Mouse (Mus musculus) brown adipose tissue, adult 24 weeks (tissue): ENCODE measurements around the gene Tgm2. TPM values are rescaled to one million over a fixed set of nuclear protein-coding genes. Genes with fewer than 3 reads are reported as not detected.

Experiments used
- H3K27ac ChIP-seq: fragments of 200-500 bp; replicated peaks from 2 replicates; pipeline ENCODE4 v1.5.1; 2012; ENCODE audit warnings: low read depth, mild to moderate bottlenecking, low read length
- H3K4me1 ChIP-seq: fragments of 200-500 bp; 2 replicates; pipeline ENCODE4 v1.6.1; 2012; ENCODE audit warnings: low read length, mixed read lengths; ENCODE audit not compliant: control insufficient read depth, insufficient read depth, insufficient read length
- H3K4me3 ChIP-seq: fragments of 200-500 bp; 2 replicates; pipeline ENCODE4 v1.5.1; 2012; ENCODE audit warnings: low read depth, mild to moderate bottlenecking, low read length, moderate library complexity; ENCODE audit not compliant: insufficient read depth
- polyA plus RNA-seq: library from polyadenylated mRNA; stranded (reverse); fragments of >200 nt; gene quantifications from 2 replicates; pipeline ENCODE4 v1.2.4, GENCODE M21; 2012; ENCODE audit not compliant: missing spikeins, insufficient read depth, insufficient read length

Gene Tgm2
- polyA plus RNA-seq, 1 experiment: 66.0 TPM

- Histone ChIP-seq H3K4me1 (peaks cover 10% of the 10 kb centered on the region; the same call in 1 of the 2 replicates), H3K4me3 (no peak overlapping the region), H3K27ac (no peak overlapping the region)
These were observed 9.4 kb upstream of the Tgm2 start for GRCm38 (mm10) chr2:158155615-158156014.

GRCm38 (mm10) chr2:158155101-158155500 is 8.9 kb upstream of the Tgm2 start:
- Histone ChIP-seq H3K27ac (no peak overlapping the region), H3K4me3 (no peak overlapping the region), H3K4me1 (peaks cover 7% of the 10 kb centered on the region; the same call in 1 of the 2 replicates)

GRCm38 (mm10) chr2:158154641-158155040 is 8.4 kb upstream of the Tgm2 start:
- Histone ChIP-seq H3K27ac (no peak overlapping the region), H3K4me1 (peaks cover 6% of the 10 kb centered on the region; the same call in 1 of the 2 replicates), H3K4me3 (no peak overlapping the region)

- H3K4me1 ChIP-seq: 0 out of 2 replicates have a peak, but pooled peaks cover 3% of the 10 kb centered on the region
- H3K27ac ChIP-seq: no peak overlapping the region
- H3K4me3 ChIP-seq: peak overlapping the region; percentile 38
These were observed 7.6 kb upstream of the Tgm2 start for GRCm38 (mm10) chr2:158153728-158154343.

GRCm38 (mm10) chr2:158152685-158153309 is 6.6 kb upstream of the Tgm2 start:
- H3K4me1 ChIP-seq: 0 out of 2 replicates have a peak, but pooled peaks cover 3% of the 10 kb centered on the region
- no peak overlapping the region for H3K27ac ChIP-seq
- H3K4me3 ChIP-seq: no peak overlapping the region

GRCm38 (mm10) chr2:158151077-158151476 is 4.8 kb upstream of the Tgm2 start:
- no peak overlapping the region for H3K4me3 ChIP-seq
- H3K4me1 ChIP-seq: 0 out of 2 replicates have a peak, but pooled peaks cover 3% of the 10 kb centered on the region
- no peak overlapping the region for H3K27ac ChIP-seq

- no peak overlapping the region for H3K4me3 ChIP-seq
- peaks cover 14% of the 10 kb centered on the region for H3K4me1 ChIP-seq
- H3K27ac ChIP-seq: no peak overlapping the region
These were observed 735 bp upstream of the Tgm2 start for GRCm38 (mm10) chr2:158146971-158147370.

- Histone ChIP-seq H3K4me3 (peak overlapping the region; percentile 83), H3K4me1 (peaks cover 24% of the 10 kb centered on the region), H3K27ac (peak overlapping the region; percentile 89)
These were observed 639 bp downstream of the Tgm2 start for GRCm38 (mm10) chr2:158145528-158146065.

GRCm38 (mm10) chr2:158144750-158145527 is 1.3 kb downstream of the Tgm2 start:
- peak overlapping the region; percentile 83 for H3K4me3 ChIP-seq
- H3K27ac ChIP-seq: peak overlapping the region; percentile 89
- peaks cover 29% of the 10 kb centered on the region for H3K4me1 ChIP-seq

GRCm38 (mm10) chr2:158144263-158144662 is 2.0 kb downstream of the Tgm2 start:
- Histone ChIP-seq H3K4me1 (peaks cover 33% of the 10 kb centered on the region), H3K4me3 (peak overlapping the region; percentile 83), H3K27ac (peak overlapping the region; percentile 40)

GRCm38 (mm10) chr2:158143816-158144215 is 2.4 kb downstream of the Tgm2 start:
- peak overlapping the region; percentile 83; the same call in 1 of the 2 replicates for H3K4me3 ChIP-seq

GRCm38 (mm10) chr2:158142981-158143380 is 3.3 kb downstream of the Tgm2 start:
- H3K4me1 ChIP-seq: peaks cover 45% of the 10 kb centered on the region
- peak overlapping the region; percentile 18 for H3K4me3 ChIP-seq
- peak overlapping the region; percentile 89 for H3K27ac ChIP-seq

More at GRCm38 (mm10) chr2:158143816-158144215, 2.4 kb downstream of the Tgm2 start:
- peaks cover 37% of the 10 kb centered on the region for H3K4me1 ChIP-seq
- peak overlapping the region; percentile 40 for H3K27ac ChIP-seq

GRCm38 (mm10) chr2:158141690-158142440 is 4.4 kb downstream of the Tgm2 start:
- H3K4me3 ChIP-seq: no peak overlapping the region
- H3K27ac ChIP-seq: peak overlapping the region; percentile 89
- peaks cover 50% of the 10 kb centered on the region for H3K4me1 ChIP-seq

- Histone ChIP-seq H3K4me1 (peaks cover 56% of the 10 kb centered on the region), H3K27ac (peak overlapping the region; percentile 89), H3K4me3 (no peak overlapping the region)
These were observed 5.0 kb downstream of the Tgm2 start for GRCm38 (mm10) chr2:158141271-158141670.
